Mouse (Mus musculus) fibroblast of lung, adult 2 months (primary cell): ENCODE measurements at regions not wholly inside any gene's neighbourhood (a gene's known extent, or its start where the extent isn't known, plus 50 kb on each side); places are given as distances from the start of the nearest gene placed in this dataset.
"Not testable (repeated sequence)": the region's sequence is repeated elsewhere in the genome, so short reads cannot be mapped to it uniquely, and the experiment has no call there.

Source experiments
- DNase-seq: peaks from one replicate; pipeline ENCODE4 v3.0.0-alpha.2; 2011; ENCODE audit warnings: low read depth

- no peak for DNase-seq
Measured at GRCm38 (mm10) chr14:86315974-86316373, 825.1 kb downstream of the Diaph3 start.

GRCm38 (mm10) chr14:86308949-86309543, 832.0 kb downstream of the Diaph3 start:
- DNase-seq: no peak

GRCm38 (mm10) chr14:86307806-86308205, 833.2 kb downstream of the Diaph3 start:
- DNase-seq: peak; percentile 17

GRCm38 (mm10) chr14:86301666-86302065, 839.4 kb downstream of the Diaph3 start:
- no peak for DNase-seq

GRCm38 (mm10) chr14:86300811-86301210, 840.2 kb downstream of the Diaph3 start:
- DNase-seq: no peak

- DNase-seq: no peak
Measured at GRCm38 (mm10) chr14:86297991-86298390, 843.0 kb downstream of the Diaph3 start.

- not testable (repeated sequence) for DNase-seq
Measured at GRCm38 (mm10) chr14:86294606-86295005, 846.4 kb downstream of the Diaph3 start.

GRCm38 (mm10) chr14:86293804-86294203, 847.2 kb downstream of the Diaph3 start:
- no peak for DNase-seq

- DNase-seq: no peak
Measured at GRCm38 (mm10) chr14:86293371-86293770, 847.7 kb downstream of the Diaph3 start.

GRCm38 (mm10) chr14:86290556-86290955, 850.5 kb downstream of the Diaph3 start:
- no peak for DNase-seq

- no peak for DNase-seq
Measured at GRCm38 (mm10) chr14:86261640-86262230, 879.3 kb downstream of the Diaph3 start.

GRCm38 (mm10) chr14:86254196-86254595, 886.8 kb downstream of the Diaph3 start:
- DNase-seq: no peak

GRCm38 (mm10) chr14:86251617-86252016, 889.4 kb downstream of the Diaph3 start:
- no peak for DNase-seq

- DNase-seq: no peak
Measured at GRCm38 (mm10) chr14:86247686-86248085, 893.3 kb downstream of the Diaph3 start.

- DNase-seq: no peak
Measured at GRCm38 (mm10) chr14:86246770-86247169, 894.3 kb downstream of the Diaph3 start.

GRCm38 (mm10) chr14:86243662-86244061, 897.4 kb downstream of the Diaph3 start:
- DNase-seq: no peak

- no peak for DNase-seq
Measured at GRCm38 (mm10) chr14:86242836-86243235, 898.2 kb downstream of the Diaph3 start.

GRCm38 (mm10) chr14:86239090-86239489, 901.9 kb downstream of the Diaph3 start:
- DNase-seq: no peak

GRCm38 (mm10) chr14:86233305-86233704, 907.7 kb downstream of the Diaph3 start:
- DNase-seq: no peak

GRCm38 (mm10) chr14:86230609-86231008, 910.4 kb downstream of the Diaph3 start:
- DNase-seq: no peak

- DNase-seq: no peak
Measured at GRCm38 (mm10) chr14:86229755-86230154, 911.3 kb downstream of the Diaph3 start.

- no peak for DNase-seq
Measured at GRCm38 (mm10) chr14:86215711-86216110, 925.3 kb downstream of the Diaph3 start.

GRCm38 (mm10) chr14:86211654-86212053, 929.4 kb downstream of the Diaph3 start:
- no peak for DNase-seq

GRCm38 (mm10) chr14:86204582-86204981, 936.5 kb downstream of the Diaph3 start:
- no peak for DNase-seq
